Mouse (Mus musculus) ES-Bruce4 (cell line): Measurements from ENCODE around the gene Lamb3. TPM values are rescaled to one million over a fixed set of nuclear protein-coding genes. Genes with fewer than 3 reads are reported as not detected.

Source experiments
- H3K27ac ChIP-seq: 2 replicates; pipeline ENCODE4 v1.5.1; 2012; ENCODE audit warnings: low read length, inconsistent platforms; ENCODE audit not compliant: insufficient read depth
- H3K27me3 ChIP-seq: 2 replicates; pipeline ENCODE4 v1.6.1; 2012; ENCODE audit warnings: mild to moderate bottlenecking, low read length, inconsistent platforms; ENCODE audit not compliant: control insufficient read depth, poor library complexity, insufficient read depth, severe bottlenecking
- H3K36me3 ChIP-seq: 2 replicates; pipeline ENCODE4 v1.6.1; 2012; ENCODE audit warnings: inconsistent platforms, mild to moderate bottlenecking, low read length, moderate library complexity; ENCODE audit not compliant: control insufficient read depth, poor library complexity, insufficient read depth, severe bottlenecking
- H3K4me1 ChIP-seq: one replicate; pipeline ENCODE4 v1.8.1; 2011; ENCODE audit warnings: low read length; ENCODE audit not compliant: control insufficient read depth, insufficient read depth
- H3K4me3 ChIP-seq: 2 replicates; pipeline ENCODE4 v1.5.1; 2011; ENCODE audit warnings: low read depth, mild to moderate bottlenecking, low read length
- H3K9ac ChIP-seq: 2 replicates; pipeline ENCODE4 v1.6.1; 2012; ENCODE audit warnings: low read depth, mild to moderate bottlenecking, inconsistent platforms; ENCODE audit not compliant: poor library complexity, severe bottlenecking
- H3K9me3 ChIP-seq: replicated peaks from 2 replicates; pipeline ENCODE4 v1.6.1; 2012; ENCODE audit warnings: mild to moderate bottlenecking, low read length, inconsistent platforms; ENCODE audit not compliant: control insufficient read depth, poor library complexity, insufficient read depth, severe bottlenecking
- CTCF ChIP-seq: IDR thresholded peaks from one replicate; pipeline ENCODE4 v1.8.1; 2011; ENCODE audit warnings: low read depth, low read length
- EP300 ChIP-seq: IDR thresholded peaks from 2 replicates; pipeline ENCODE4 v1.6.1; 2011; ENCODE audit warnings: low read depth, low read length; ENCODE audit not compliant: insufficient read depth
- POLR2A ChIP-seq: IDR thresholded peaks from one replicate; pipeline ENCODE4 v1.8.1; 2011; ENCODE audit warnings: low read length; ENCODE audit not compliant: insufficient read depth
- polyA plus RNA-seq: library from polyadenylated mRNA; stranded (reverse); fragments of >200 nt; gene quantifications from 2 replicates; pipeline ENCODE4 v1.2.4, GENCODE M21; 2011; ENCODE audit warnings: low read depth; ENCODE audit not compliant: missing spikeins, insufficient read depth, insufficient read length

Lamb3 gene
- polyA plus RNA-seq, 1 experiment = 6.4 TPM

GRCm38 (mm10) chr1:193169856-193170255 lies 37.6 kb upstream of the Lamb3 start:
- H3K9ac ChIP-seq = no peak overlapping the region
- no peak overlapping the region for H3K4me3 ChIP-seq
- H3K4me1 ChIP-seq = no peaks in the 10 kb centered on the region
- TF ChIP-seq POLR2A (no peak), EP300 (no peak), CTCF (no peak)
- no peaks in the 10 kb centered on the region for H3K9me3 ChIP-seq
- no peak overlapping the region for H3K27ac ChIP-seq
- H3K36me3 ChIP-seq = no peaks in the 10 kb centered on the region
- H3K27me3 ChIP-seq = no peaks in the 10 kb centered on the region

DNA sequence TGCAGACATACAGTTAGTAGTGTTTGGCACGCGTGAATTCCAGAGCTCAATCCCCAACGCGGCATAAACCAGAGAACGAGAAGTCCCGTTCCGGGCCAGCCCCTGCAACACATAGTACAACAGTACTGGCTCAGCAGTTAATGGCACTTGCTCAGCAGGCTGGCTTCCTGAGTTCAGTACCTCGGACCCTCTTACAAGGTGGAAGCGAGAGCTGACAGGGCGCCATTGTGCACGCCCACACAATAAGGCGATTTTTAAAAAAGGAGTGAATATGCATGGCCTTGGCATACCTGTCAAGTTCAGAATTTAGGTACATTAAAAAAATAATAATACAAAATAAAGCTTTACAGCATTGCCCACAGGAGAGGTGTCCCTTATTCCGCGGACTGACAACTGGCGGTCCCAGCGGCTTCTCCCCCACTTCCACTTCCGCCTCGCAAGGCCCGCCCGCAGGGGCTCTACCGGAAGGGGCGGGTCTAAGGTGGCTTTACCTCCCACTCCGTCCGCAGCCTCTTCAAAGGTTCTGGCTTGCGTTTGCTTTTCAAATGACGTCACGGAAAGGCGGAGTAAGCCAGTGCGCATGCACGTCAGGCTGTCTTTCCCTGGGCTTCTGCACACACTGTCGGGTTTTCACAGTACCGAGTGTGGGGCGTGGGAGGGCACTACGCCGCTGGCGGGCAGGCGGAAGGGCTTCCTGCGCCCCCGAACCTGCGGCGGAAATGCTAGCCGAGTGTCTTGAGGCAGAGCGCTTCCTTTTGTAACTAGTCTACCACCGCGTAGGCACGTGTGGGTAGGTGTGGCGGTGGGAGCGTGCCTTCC lies 34.3 kb upstream of the Lamb3 start:
- H3K27me3 ChIP-seq = no peaks in the 10 kb centered on the region
- H3K27ac ChIP-seq = no peak overlapping the region; the same call in 1 of the 2 replicates
- peak overlapping the region; percentile 74 for H3K9ac ChIP-seq
- no peaks in the 10 kb centered on the region for H3K4me1 ChIP-seq
- H3K36me3 ChIP-seq = no peaks in the 10 kb centered on the region
- TF ChIP-seq POLR2A (peak; percentile 76), CTCF (no peak)
- H3K9me3 ChIP-seq = no peaks in the 10 kb centered on the region
- H3K4me3 ChIP-seq = peak overlapping the region; percentile 94

GRCm38 (mm10) chr1:193173810-193174129 lies 33.7 kb upstream of the Lamb3 start:
- no peaks in the 10 kb centered on the region for H3K4me1 ChIP-seq
- H3K27ac ChIP-seq = no peak overlapping the region; the same call in 1 of the 2 replicates
- peak overlapping the region; percentile 94 for H3K4me3 ChIP-seq
- H3K27me3 ChIP-seq = no peaks in the 10 kb centered on the region
- TF ChIP-seq EP300 = no peak
- TF ChIP-seq POLR2A = no peak
- no peak for TF ChIP-seq CTCF
- H3K9me3 ChIP-seq = no peaks in the 10 kb centered on the region
- H3K36me3 ChIP-seq = no peaks in the 10 kb centered on the region
- H3K9ac ChIP-seq = peak overlapping the region; percentile 74

- Histone ChIP-seq H3K9me3 (no peaks in the 10 kb centered on the region), H3K4me3 (0 out of 2 replicates have a peak overlapping the region, but pooled peaks have one; percentile 4), H3K9ac (peak overlapping the region; percentile 74), H3K27me3 (no peaks in the 10 kb centered on the region), H3K27ac (no peak overlapping the region), H3K36me3 (no peaks in the 10 kb centered on the region), H3K4me1 (no peaks in the 10 kb centered on the region)
- TF ChIP-seq EP300 = no peak
- no peak for TF ChIP-seq POLR2A
- no peak for TF ChIP-seq CTCF
These were observed 33.3 kb upstream of the Lamb3 start for GRCm38 (mm10) chr1:193174143-193174733.

DNA sequence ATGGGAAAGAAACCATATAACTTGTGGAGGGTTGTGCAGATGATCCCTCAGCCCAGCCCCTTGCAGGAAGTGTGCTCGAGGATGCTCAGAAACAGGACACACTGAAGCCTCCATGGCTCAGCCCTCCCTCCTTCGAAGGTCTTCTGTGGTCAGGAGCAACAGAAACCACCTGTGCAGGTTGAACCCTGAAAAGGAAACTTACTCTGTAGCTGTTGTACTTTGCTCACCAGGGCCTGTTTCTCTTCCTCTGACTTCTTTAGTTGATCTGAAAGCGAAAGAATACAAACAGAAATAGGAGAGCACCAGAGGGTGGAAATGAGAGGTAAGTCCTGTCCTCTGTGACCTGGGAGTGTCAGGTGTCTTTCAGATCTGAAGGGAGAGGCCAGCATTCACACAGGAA lies 26.4 kb upstream of the Lamb3 start:
- no peak overlapping the region for H3K27ac ChIP-seq
- TF ChIP-seq POLR2A = no peak
- no peak for TF ChIP-seq CTCF
- TF ChIP-seq EP300 = no peak
- H3K9ac ChIP-seq = no peak overlapping the region
- H3K36me3 ChIP-seq = no peaks in the 10 kb centered on the region
- H3K4me1 ChIP-seq = no peaks in the 10 kb centered on the region
- no peaks in the 10 kb centered on the region for H3K27me3 ChIP-seq
- H3K9me3 ChIP-seq = no peaks in the 10 kb centered on the region
- H3K4me3 ChIP-seq = no peak overlapping the region

DNA sequence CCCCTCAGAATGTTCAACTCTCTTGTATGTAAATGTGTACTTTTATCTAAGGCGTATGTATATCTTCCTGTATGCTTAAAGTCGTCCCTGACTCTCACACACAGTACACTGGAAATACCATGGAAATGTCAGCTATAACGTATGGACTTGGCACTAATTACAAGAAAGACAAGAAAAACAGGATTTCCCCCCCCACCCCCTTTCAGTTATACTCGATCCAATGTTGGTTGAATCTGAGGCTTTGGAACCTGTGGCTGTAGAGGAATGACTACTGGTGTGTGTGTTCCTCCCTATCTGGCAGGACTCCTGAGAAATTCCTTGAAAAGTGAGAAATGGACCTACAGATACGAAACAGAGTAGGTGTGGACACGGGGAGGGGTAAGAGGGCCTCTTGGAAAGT lies 19.2 kb upstream of the Lamb3 start:
- Histone ChIP-seq H3K9me3 (no peaks in the 10 kb centered on the region), H3K9ac (no peak overlapping the region), H3K4me1 (no peaks in the 10 kb centered on the region), H3K27me3 (no peaks in the 10 kb centered on the region), H3K36me3 (no peaks in the 10 kb centered on the region), H3K27ac (no peak overlapping the region), H3K4me3 (no peak overlapping the region)
- TF ChIP-seq EP300 (no peak), CTCF (no peak), POLR2A (no peak)
